Mouse (Mus musculus): Measurements from ENCODE around the gene Arid1b.

Arid1b gene

GRCm38 (mm10) chr17:5322594-5322993 lies 328.5 kb downstream of the Arid1b start:
- no peak for DNase-seq (ENCODE audit: low spot score)

- DNase-seq (ENCODE audit: low spot score) = no peak
Measured at GRCm38 (mm10) chr17:5323746-5324145, 329.6 kb downstream of the Arid1b start.

GRCm38 (mm10) chr17:5324236-5324876 lies 330.2 kb downstream of the Arid1b start:
- no peak for DNase-seq (ENCODE audit: low spot score)

GRCm38 (mm10) chr17:5326689-5327088 lies 332.6 kb downstream of the Arid1b start:
- no peak for DNase-seq (ENCODE audit: low spot score)

GRCm38 (mm10) chr17:5327480-5328180 lies 333.5 kb downstream of the Arid1b start:
- DNase-seq (ENCODE audit: low spot score) = no peak

- no peak for DNase-seq (ENCODE audit: low spot score)
Measured at GRCm38 (mm10) chr17:5329478-5329877, 335.3 kb downstream of the Arid1b start.

GRCm38 (mm10) chr17:5330063-5330462 lies 335.9 kb downstream of the Arid1b start:
- no peak for DNase-seq (ENCODE audit: low spot score)

- DNase-seq (ENCODE audit: low spot score) = no peak
Measured at GRCm38 (mm10) chr17:5330644-5331043, 336.5 kb downstream of the Arid1b start.

- no peak for DNase-seq (ENCODE audit: low spot score)
Measured at GRCm38 (mm10) chr17:5331387-5331786, 337.3 kb downstream of the Arid1b start.

- DNase-seq (ENCODE audit: low spot score) = no peak
Measured at GRCm38 (mm10) chr17:5334567-5334966, 340.4 kb downstream of the Arid1b start.

GRCm38 (mm10) chr17:5344426-5344825 lies 350.3 kb downstream of the Arid1b start:
- DNase-seq (ENCODE audit: low spot score) = no peak

- DNase-seq (ENCODE audit: low spot score) = no peak
Measured at GRCm38 (mm10) chr17:5345810-5346209, 351.7 kb downstream of the Arid1b start.

- no peak for DNase-seq (ENCODE audit: low spot score)
Measured at GRCm38 (mm10) chr17:5352901-5353300, 358.8 kb downstream of the Arid1b start.

- DNase-seq (ENCODE audit: low spot score) = no peak
Measured at GRCm38 (mm10) chr17:5360759-5361158, 366.6 kb downstream of the Arid1b start.

GRCm38 (mm10) chr17:5365992-5366398 lies 371.9 kb downstream of the Arid1b start:
- no peak for DNase-seq (ENCODE audit: low spot score)

GRCm38 (mm10) chr17:5371032-5371431 lies 376.9 kb downstream of the Arid1b start:
- no peak for DNase-seq (ENCODE audit: low spot score)

- DNase-seq (ENCODE audit: low spot score) = no peak
Measured at GRCm38 (mm10) chr17:5371521-5371920, 377.4 kb downstream of the Arid1b start.

GRCm38 (mm10) chr17:5372951-5373350 lies 378.8 kb downstream of the Arid1b start:
- DNase-seq (ENCODE audit: low spot score) = no peak

GRCm38 (mm10) chr17:5377151-5377929 lies 383.2 kb downstream of the Arid1b start:
- DNase-seq (ENCODE audit: low spot score) = no peak

- DNase-seq (ENCODE audit: low spot score) = no peak
Measured at GRCm38 (mm10) chr17:5377930-5378310, 383.8 kb downstream of the Arid1b start.

GRCm38 (mm10) chr17:5385694-5386093 lies 391.6 kb downstream of the Arid1b start:
- DNase-seq (ENCODE audit: low spot score) = no peak

- DNase-seq (ENCODE audit: low spot score) = no peak
Measured at GRCm38 (mm10) chr17:5386885-5387545, 392.9 kb downstream of the Arid1b start.
